Mouse (Mus musculus) midbrain, embryonic 10.5 days (tissue): ENCODE results near the gene Bicral. TPM values are rescaled to one million over a fixed set of nuclear protein-coding genes. Genes with fewer than 3 reads are reported as not detected.
"Not testable (repeated sequence)": the region's sequence is repeated elsewhere in the genome, so short reads cannot be mapped to it uniquely, and the experiment has no call there.

Experiments used
- DNase-seq: peaks from one replicate; pipeline ENCODE4 v3.0.0-alpha.2; 2017; ENCODE audit warnings: low spot score
- H3K27ac ChIP-seq: fragments of 300-500 bp; sonication (generic); replicated peaks from 2 replicates; pipeline ENCODE4 v1.5.1; 2016; ENCODE audit warnings: mild to moderate bottlenecking
- H3K27me3 ChIP-seq: fragments of 300-500 bp; sonication (generic); 2 replicates; pipeline ENCODE4 v1.6.1; 2016; ENCODE audit warnings: low read depth, mild to moderate bottlenecking; ENCODE audit not compliant: poor library complexity, severe bottlenecking
- H3K36me3 ChIP-seq: fragments of 300-500 bp; sonication (generic); 2 replicates; pipeline ENCODE4 v1.6.1; 2016; ENCODE audit warnings: mild to moderate bottlenecking, moderate library complexity
- H3K4me1 ChIP-seq: fragments of 300-500 bp; sonication (generic); 2 replicates; pipeline ENCODE4 v1.6.1; 2016
- H3K4me3 ChIP-seq: fragments of 300-500 bp; sonication (generic); 2 replicates; pipeline ENCODE4 v1.5.1; 2016; ENCODE audit warnings: mild to moderate bottlenecking, moderate library complexity
- H3K9me3 ChIP-seq: fragments of 300-500 bp; sonication (generic); replicated peaks from 2 replicates; pipeline ENCODE4 v1.6.1; 2016; ENCODE audit warnings: mild to moderate bottlenecking
- WGBS: fragments of 180-500 bp; shearing (Covaris S2); methylation state at CpG from one replicate; pipeline ENCODE4 v1.1.7; 2016; 5-methylcytosine and 5-hydroxymethylcytosine counted together
- polyA plus RNA-seq: library from polyadenylated mRNA; unstranded; fragments of >200 nt; fragmentation: Nextera tagmentation; extraction: Ambion mirVana; gene quantifications from 2 replicates; pipeline ENCODE4 v1.2.1, GENCODE M21; 2016

Gene Bicral
- polyA plus RNA-seq, 1 experiment from 2014 or later: 3.1 TPM

DNA sequence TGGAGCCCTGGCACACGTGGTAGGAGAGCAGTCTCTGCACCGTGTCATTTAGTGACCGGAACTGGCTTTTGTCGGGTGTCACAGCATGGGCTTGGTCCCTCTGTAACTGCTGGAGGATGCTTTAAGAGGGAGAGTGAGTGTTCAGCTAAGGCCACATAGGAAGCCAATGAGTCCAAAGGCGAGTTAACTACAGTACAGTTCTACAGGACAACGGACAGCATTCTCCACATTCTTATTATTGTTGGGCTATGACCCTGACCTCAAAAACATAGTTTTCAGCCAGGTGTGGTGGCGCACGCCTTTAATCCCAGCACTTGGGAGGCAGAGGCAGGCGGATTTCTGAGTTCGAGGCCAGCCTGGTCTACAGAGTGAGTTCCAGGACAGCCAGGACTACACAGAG, 49.9 kb downstream of the Bicral start:
- Histone ChIP-seq H3K27me3 (no peaks in the 10 kb centered on the region), H3K9me3 (no peaks in the 10 kb centered on the region), H3K4me3 (no peak overlapping the region), H3K27ac (no peak overlapping the region), H3K36me3 (peaks cover 78% of the 10 kb centered on the region), H3K4me1 (no peaks in the 10 kb centered on the region)
- no peak for DNase-seq
- 91% methylated on average over 10 of the region's 10 CpGs for WGBS

DNA sequence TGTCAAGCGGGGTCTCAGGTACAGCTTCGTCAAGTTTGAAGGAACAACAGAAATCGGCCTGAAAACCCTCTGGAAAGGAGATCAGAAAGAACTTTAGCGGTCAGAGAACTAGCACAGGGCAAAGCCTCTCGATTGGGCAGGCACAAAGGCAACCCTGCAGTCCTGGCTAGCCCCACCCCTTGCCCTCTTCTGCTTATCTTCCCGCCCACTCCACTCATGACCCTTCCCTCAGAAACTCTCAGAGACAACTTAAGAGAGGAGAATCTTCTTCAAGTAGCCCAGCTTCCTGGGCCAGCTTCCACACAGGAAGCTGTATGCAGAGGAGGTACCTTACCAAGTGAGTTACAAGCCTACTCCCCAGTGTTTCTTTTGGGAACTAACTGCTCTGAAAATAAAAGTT, 56.5 kb downstream of the Bicral start:
- Histone ChIP-seq H3K9me3 (no peaks in the 10 kb centered on the region), H3K27ac (no peak overlapping the region)
- WGBS: 91% methylated on average over 6 of the region's 6 CpGs

DNA sequence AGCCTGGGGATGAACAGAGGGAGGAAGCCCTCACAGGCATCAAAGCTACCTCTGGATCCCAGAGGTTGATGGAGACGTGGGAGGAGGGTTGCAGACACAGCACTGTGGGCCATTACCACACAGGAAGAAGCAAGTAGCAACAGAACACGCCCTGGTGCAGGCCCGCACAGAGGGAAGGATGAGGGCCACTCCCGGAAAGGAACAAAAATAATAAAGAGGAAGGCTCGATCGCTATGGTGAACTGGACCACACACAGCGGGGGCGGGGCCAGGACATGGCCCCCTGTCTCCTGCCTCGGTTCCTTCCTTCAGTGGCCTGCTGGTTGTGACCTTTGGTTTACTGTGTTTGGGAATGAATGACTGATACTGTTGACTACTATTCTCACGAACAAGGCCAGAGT, 58.6 kb downstream of the Bicral start:
- Histone ChIP-seq H3K27me3 (no peaks in the 10 kb centered on the region), H3K27ac (no peak overlapping the region), H3K4me3 (no peak overlapping the region), H3K4me1 (peaks cover 17% of the 10 kb centered on the region), H3K36me3 (peaks cover 47% of the 10 kb centered on the region), H3K9me3 (no peaks in the 10 kb centered on the region)
- no peak for DNase-seq
- 81% methylated on average over 10 of the region's 10 CpGs for WGBS

More for the DNA sequence above, 56.5 kb downstream of the Bicral start:
- Histone ChIP-seq H3K36me3 (peaks cover 64% of the 10 kb centered on the region), H3K27me3 (no peaks in the 10 kb centered on the region), H3K4me3 (no peak overlapping the region), H3K4me1 (peaks cover 11% of the 10 kb centered on the region)
- DNase-seq: no peak

- H3K4me1 ChIP-seq: peaks cover 17% of the 10 kb centered on the region
- no peaks in the 10 kb centered on the region for H3K9me3 ChIP-seq
- no peak overlapping the region for H3K4me3 ChIP-seq
- H3K36me3 ChIP-seq: peaks cover 33% of the 10 kb centered on the region
- H3K27ac ChIP-seq: 0 out of 2 replicates have a peak overlapping the region, but pooled peaks have one; percentile 43
- H3K27me3 ChIP-seq: no peaks in the 10 kb centered on the region
- 16% methylated on average over 8 of the region's 8 CpGs for WGBS
- DNase-seq: peak; percentile 20
Observed at GRCm38 (mm10) chr17:46797386-46797785, 60.9 kb downstream of the Bicral start.

DNA sequence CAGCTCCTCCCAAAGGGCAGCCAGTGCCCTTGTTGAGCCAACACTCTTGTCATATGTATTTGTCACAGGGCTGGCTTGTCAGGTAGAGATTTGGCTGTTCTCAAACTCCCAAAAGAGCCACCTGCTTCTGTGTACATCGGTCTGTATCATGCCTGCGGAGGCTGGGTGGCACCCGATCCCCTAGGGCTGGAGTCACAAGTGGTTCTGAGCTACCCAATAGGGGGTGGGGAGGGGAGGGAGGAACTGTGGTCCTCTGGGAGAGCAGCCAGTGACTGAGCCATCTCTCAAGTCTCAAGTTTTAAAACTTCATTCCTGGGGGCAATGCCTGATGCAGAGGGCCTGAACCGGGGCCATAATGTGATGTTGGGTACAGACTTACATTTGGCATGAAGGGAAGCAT, 61.5 kb downstream of the Bicral start:
- DNase-seq: no peak
- Histone ChIP-seq H3K4me1 (peaks cover 17% of the 10 kb centered on the region), H3K36me3 (peaks cover 27% of the 10 kb centered on the region), H3K27ac (no peak overlapping the region), H3K27me3 (no peaks in the 10 kb centered on the region), H3K4me3 (no peak overlapping the region), H3K9me3 (no peaks in the 10 kb centered on the region)
- WGBS: 91% methylated on average over 4 of the region's 4 CpGs

DNA sequence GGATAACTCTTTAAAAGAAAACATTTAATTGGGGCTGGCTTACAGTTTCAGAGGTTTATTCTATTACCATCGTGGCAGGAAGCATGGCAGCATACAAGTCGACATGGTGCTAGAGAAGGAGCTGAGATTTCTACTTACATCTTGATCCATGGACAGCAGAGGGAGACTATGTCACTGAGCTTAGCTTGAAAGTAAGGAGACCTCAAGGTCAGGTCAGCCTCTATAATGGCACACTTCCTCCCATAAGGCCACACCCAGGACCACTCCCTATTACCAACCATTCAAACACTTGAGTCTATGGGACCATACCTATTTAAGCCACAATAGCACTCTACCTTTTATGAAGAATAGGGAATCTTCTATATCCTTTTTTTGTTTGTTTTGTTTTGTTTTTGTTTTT, 65.3 kb downstream of the Bicral start:
- Histone ChIP-seq H3K27ac (no peak overlapping the region), H3K9me3 (no peaks in the 10 kb centered on the region), H3K36me3 (no peaks in the 10 kb centered on the region), H3K4me3 (no peak overlapping the region), H3K4me1 (peaks cover 17% of the 10 kb centered on the region), H3K27me3 (no peaks in the 10 kb centered on the region)
- DNase-seq: no peak
- WGBS: 86% methylated on average over 2 of the region's 2 CpGs

DNA sequence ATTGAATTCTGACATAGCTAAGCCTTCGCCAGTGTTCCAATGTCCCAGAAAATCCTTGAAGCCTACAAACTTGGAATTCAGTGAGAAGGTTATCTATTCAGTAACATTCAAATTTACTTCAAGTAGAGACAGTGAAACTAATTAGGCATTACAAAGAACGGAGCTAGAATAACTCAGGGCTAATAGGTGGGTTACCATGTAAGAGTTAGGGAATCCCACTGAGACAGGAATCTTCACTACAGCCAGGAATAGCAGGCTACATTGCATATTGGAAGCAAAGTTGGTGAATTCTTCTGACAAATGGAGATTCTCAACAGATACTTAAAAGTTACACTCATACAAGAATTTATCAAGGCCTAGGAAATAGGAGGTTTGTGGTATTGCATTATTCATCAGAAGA, 70.3 kb downstream of the Bicral start:
- not testable (repeated sequence) for DNase-seq, H3K4me1 ChIP-seq, H3K4me3 ChIP-seq, H3K9me3 ChIP-seq, H3K36me3 ChIP-seq, H3K27ac ChIP-seq, H3K27me3 ChIP-seq
- 70% methylated on average over 2 of the region's 2 CpGs for WGBS

GRCm38 (mm10) chr17:46786952-46787351, 71.3 kb downstream of the Bicral start:
- H3K4me1 ChIP-seq: no peaks in the 10 kb centered on the region

GRCm38 (mm10) chr17:46783222-46783565, 75.1 kb downstream of the Bicral start:
- WGBS: 84% methylated on average over 2 of the region's 2 CpGs

More at GRCm38 (mm10) chr17:46786952-46787351, 71.3 kb downstream of the Bicral start:
- Histone ChIP-seq H3K36me3 (no peaks in the 10 kb centered on the region), H3K9me3 (no peaks in the 10 kb centered on the region), H3K27ac (no peak overlapping the region), H3K27me3 (no peaks in the 10 kb centered on the region), H3K4me3 (no peak overlapping the region)
- no peak for DNase-seq
- WGBS: 92% methylated on average over 5 of the region's 5 CpGs

GRCm38 (mm10) chr17:46782341-46783221, 75.7 kb downstream of the Bicral start, which contains the start of gene Rpl7l1:
TSS of gene Rpl7l1 (minus strand) at chr17:46782672.
- Histone ChIP-seq H3K36me3 (peaks cover 37% of the 10 kb centered on the region), H3K9me3 (no peaks in the 10 kb centered on the region), H3K27ac (peak within 1 kb of the TSS; percentile 91), H3K4me1 (peaks cover 9% of the 10 kb centered on the region; the same call in 1 of the 2 replicates), H3K27me3 (no peaks in the 10 kb centered on the region), H3K4me3 (peak within 1 kb of the TSS; percentile 80)
- peak; percentile 92 for DNase-seq
- WGBS: under 1% methylated on average over 44 of the region's 44 CpGs

More at GRCm38 (mm10) chr17:46783222-46783565, 75.1 kb downstream of the Bicral start:
- DNase-seq: no peak
- no peak overlapping the region for H3K27ac ChIP-seq
- peak overlapping the region; percentile 80 for H3K4me3 ChIP-seq
- H3K4me1 ChIP-seq: peaks cover 9% of the 10 kb centered on the region; the same call in 1 of the 2 replicates
- no peaks in the 10 kb centered on the region for H3K9me3 ChIP-seq
- no peaks in the 10 kb centered on the region for H3K27me3 ChIP-seq
- H3K36me3 ChIP-seq: peaks cover 31% of the 10 kb centered on the region

GRCm38 (mm10) chr17:46781876-46782275, 76.4 kb downstream of the Bicral start:
- no peaks in the 10 kb centered on the region for H3K9me3 ChIP-seq
- H3K4me1 ChIP-seq: peaks cover 9% of the 10 kb centered on the region; the same call in 1 of the 2 replicates
- H3K4me3 ChIP-seq: peak overlapping the region; percentile 80
- no peaks in the 10 kb centered on the region for H3K27me3 ChIP-seq
- DNase-seq: no peak
- peaks cover 44% of the 10 kb centered on the region for H3K36me3 ChIP-seq
- WGBS: 10% methylated on average over 11 of the region's 11 CpGs
- peak overlapping the region; percentile 91 for H3K27ac ChIP-seq

- Histone ChIP-seq H3K4me3 (no peak overlapping the region), H3K27me3 (no peaks in the 10 kb centered on the region), H3K36me3 (peaks cover 73% of the 10 kb centered on the region), H3K27ac (no peak overlapping the region), H3K4me1 (peaks cover 25% of the 10 kb centered on the region), H3K9me3 (no peaks in the 10 kb centered on the region)
- DNase-seq: no peak
- WGBS: 89% methylated on average over 3 of the region's 3 CpGs
Observed at GRCm38 (mm10) chr17:46776087-46776486, 82.2 kb downstream of the Bicral start.

DNA sequence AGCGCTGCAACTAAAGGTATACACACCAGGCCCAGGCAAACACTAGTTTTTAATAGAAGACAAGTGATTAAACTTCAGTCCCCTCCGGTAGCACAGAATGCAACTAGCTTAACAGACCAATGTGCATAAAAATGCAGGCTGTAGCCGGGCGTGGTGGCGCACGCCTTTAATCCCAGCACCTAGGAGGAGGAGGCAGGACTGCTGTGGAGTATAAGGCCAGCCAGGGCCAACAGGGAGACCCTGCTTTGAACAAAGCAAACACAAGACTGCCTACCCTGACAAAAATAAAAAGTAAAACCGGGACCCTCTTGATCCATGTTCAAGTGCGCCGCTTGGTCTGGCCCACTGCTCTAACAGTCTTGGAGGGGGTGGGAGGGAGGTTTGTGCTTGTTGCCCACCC, 83.2 kb downstream of the Bicral start:
- no peak overlapping the region for H3K27ac ChIP-seq
- WGBS: 96% methylated on average over 9 of the region's 9 CpGs
- no peaks in the 10 kb centered on the region for H3K27me3 ChIP-seq
- peaks cover 62% of the 10 kb centered on the region for H3K36me3 ChIP-seq
- H3K4me1 ChIP-seq: peaks cover 23% of the 10 kb centered on the region
- H3K4me3 ChIP-seq: no peak overlapping the region
- no peak for DNase-seq
- H3K9me3 ChIP-seq: no peaks in the 10 kb centered on the region
